Mouse (Mus musculus): ENCODE results near the gene Slc30a2. TPM values are rescaled to one million over a fixed set of nuclear protein-coding genes. Genes with fewer than 3 reads are reported as not detected.

Slc30a2 gene
- total RNA-seq, 1 experiment: 24.3 TPM

DNA sequence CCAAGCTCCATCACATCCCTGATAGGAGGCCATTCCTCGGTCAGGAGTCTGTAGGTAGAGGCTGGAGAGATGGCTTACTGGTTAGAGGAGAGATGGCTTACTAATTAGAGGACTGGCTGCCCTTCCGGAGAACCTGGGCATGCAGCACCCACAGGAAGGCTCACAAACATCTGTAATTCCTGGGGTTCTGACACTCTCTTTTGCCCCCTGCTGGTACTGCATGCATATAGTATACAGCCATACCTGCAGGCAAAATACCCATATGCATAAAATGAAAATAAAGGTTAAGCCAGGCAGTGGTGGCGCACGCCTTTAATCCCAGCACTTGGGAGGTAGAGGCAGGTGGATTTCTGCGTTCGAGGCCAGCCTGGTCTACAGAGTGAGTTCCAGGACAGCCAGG is 44.3 kb downstream of the Slc30a2 start:
- DNase-seq (ENCODE audit: low read depth, low spot score): no peak
- Histone ChIP-seq H3K4me3 (ENCODE audit: insufficient read depth in 1 of 2, low read depth in 1 of 2, low read length in 2 of 2, poor library complexity in 1 of 2, severe bottlenecking in 1 of 2) (no peak overlapping the region), H3K27ac (ENCODE audit: insufficient read depth, low read depth, low read length, poor library complexity, severe bottlenecking) (no peak overlapping the region), H3K4me1 (ENCODE audit: control insufficient read depth in 2 of 2, insufficient read depth in 2 of 2, low read length in 2 of 2, poor library complexity in 1 of 2) (peaks cover 0 to under 1% of the 10 kb centered on the region in 2 experiments; a peak in 1 of 4 replicates), H3K36me3 (ENCODE audit: control insufficient read depth, insufficient read depth, low read length, poor library complexity, severe bottlenecking) (no peaks in the 10 kb centered on the region), H3K9me3 (ENCODE audit: control insufficient read depth, insufficient read depth, low read depth, low read length) (no peaks in the 10 kb centered on the region), H3K9ac (ENCODE audit: insufficient read depth, low read depth, low read length, poor library complexity, severe bottlenecking) (no peak overlapping the region)
- TF ChIP-seq CHD2 (IDR thresholded peaks at IDR 0.05; ENCODE audit: low read depth, low read length) (no peak), MAFK (IDR thresholded peaks at IDR 0.05; ENCODE audit: insufficient read depth, low read depth, low read length) (no peak), ZC3H11A (IDR thresholded peaks at IDR 0.05; ENCODE audit: borderline replicate concordance, low read depth, low read length) (no peak), ZNF384 (IDR thresholded peaks at IDR 0.05; ENCODE audit: low read depth, low read length) (no peak), HCFC1 (IDR thresholded peaks at IDR 0.05; ENCODE audit: borderline replicate concordance, insufficient read depth, low read length) (no peak)
- in situ Hi-C loops (cut with MboI; ENCODE audit: low sequenced_read_pairs in 2 of 2, unreplicated experiment in 2 of 2): no loop called here

DNA sequence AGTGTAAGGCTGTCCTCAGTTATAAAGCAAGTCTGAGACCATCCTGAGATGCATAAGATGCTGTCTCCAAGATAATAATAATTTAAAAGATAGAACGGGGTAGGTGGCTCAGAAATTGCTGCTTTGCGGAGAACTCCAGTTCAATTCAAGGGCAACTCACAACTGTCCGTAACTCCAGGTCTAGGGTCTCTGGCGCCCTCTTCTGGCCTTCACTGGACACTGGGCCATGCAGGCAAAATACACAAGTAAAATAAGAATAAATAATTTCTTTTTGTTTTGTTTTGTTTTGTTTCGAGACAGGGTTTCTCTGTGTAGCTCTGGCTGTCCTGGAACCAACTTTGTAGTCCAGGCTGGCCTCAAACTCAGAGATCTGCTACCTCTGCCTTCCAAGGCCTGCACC is 45.4 kb downstream of the Slc30a2 start:
- TF ChIP-seq ZC3H11A (IDR thresholded peaks at IDR 0.05; ENCODE audit: borderline replicate concordance, low read depth, low read length) (peak; percentile 74; the same call in 1 of the 2 replicates), MAFK (IDR thresholded peaks at IDR 0.05; ENCODE audit: insufficient read depth, low read depth, low read length) (no peak)
- peak; percentile 85 for DNase-seq (ENCODE audit: low read depth, low spot score)
- in situ Hi-C loops (cut with MboI; ENCODE audit: low sequenced_read_pairs in 2 of 2, unreplicated experiment in 2 of 2): no loop called here

DNA sequence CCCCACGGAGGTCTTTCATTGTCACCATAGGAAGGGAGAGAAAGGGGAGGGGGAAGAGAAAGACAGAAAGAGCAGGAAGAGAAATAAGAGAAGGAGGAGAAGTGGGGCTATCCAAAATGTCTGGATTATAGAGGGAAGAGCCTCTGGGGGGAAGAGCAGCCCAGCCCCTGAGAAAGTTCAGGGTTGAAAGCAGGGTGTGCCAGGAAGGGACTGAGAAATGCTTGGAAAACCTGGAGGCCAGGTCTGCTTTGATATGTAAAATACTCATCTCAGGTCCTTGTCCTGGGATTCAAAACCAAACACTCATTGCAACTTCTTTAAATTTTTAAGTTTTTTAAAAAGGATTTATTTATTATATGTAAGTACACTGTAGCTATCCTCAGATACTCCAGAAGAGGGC is 48.7 kb downstream of the Slc30a2 start:
- H3K27ac ChIP-seq (ENCODE audit: insufficient read depth, low read depth, low read length, poor library complexity, severe bottlenecking): no peak overlapping the region
- no peak for DNase-seq (ENCODE audit: low read depth, low spot score)
- no peaks in the 10 kb centered on the region for H3K36me3 ChIP-seq (ENCODE audit: control insufficient read depth, insufficient read depth, low read length, poor library complexity, severe bottlenecking)
- H3K9me3 ChIP-seq (ENCODE audit: control insufficient read depth, insufficient read depth, low read depth, low read length): no peaks in the 10 kb centered on the region
- H3K9ac ChIP-seq (ENCODE audit: insufficient read depth, low read depth, low read length, poor library complexity, severe bottlenecking): no peak overlapping the region
- no peak overlapping the region for H3K4me3 ChIP-seq (ENCODE audit: insufficient read depth in 1 of 2, low read depth in 1 of 2, low read length in 2 of 2, poor library complexity in 1 of 2, severe bottlenecking in 1 of 2)
- TF ChIP-seq ZC3H11A (IDR thresholded peaks at IDR 0.05; ENCODE audit: borderline replicate concordance, low read depth, low read length): no peak
- TF ChIP-seq HCFC1 (IDR thresholded peaks at IDR 0.05; ENCODE audit: borderline replicate concordance, insufficient read depth, low read length): no peak
- no peak for TF ChIP-seq CHD2 (IDR thresholded peaks at IDR 0.05; ENCODE audit: low read depth, low read length)
- H3K4me1 ChIP-seq (ENCODE audit: control insufficient read depth in 2 of 2, insufficient read depth in 2 of 2, low read length in 2 of 2, poor library complexity in 1 of 2): peaks cover 0 to 7% of the 10 kb centered on the region in 2 experiments; a peak in 1 of 4 replicates
- in situ Hi-C loops (cut with MboI; ENCODE audit: low sequenced_read_pairs in 2 of 2, unreplicated experiment in 2 of 2): no loop called here

More for the DNA sequence above, 45.4 kb downstream of the Slc30a2 start:
- Histone ChIP-seq H3K4me1 (ENCODE audit: control insufficient read depth in 2 of 2, insufficient read depth in 2 of 2, low read length in 2 of 2, poor library complexity in 1 of 2) (peaks cover 0 to 4% of the 10 kb centered on the region in 2 experiments; a peak in 1 of 4 replicates), H3K4me3 (ENCODE audit: insufficient read depth in 1 of 2, low read depth in 1 of 2, low read length in 2 of 2, poor library complexity in 1 of 2, severe bottlenecking in 1 of 2) (no peak overlapping the region), H3K9ac (ENCODE audit: insufficient read depth, low read depth, low read length, poor library complexity, severe bottlenecking) (no peak overlapping the region), H3K36me3 (ENCODE audit: control insufficient read depth, insufficient read depth, low read length, poor library complexity, severe bottlenecking) (no peaks in the 10 kb centered on the region), H3K27ac (ENCODE audit: insufficient read depth, low read depth, low read length, poor library complexity, severe bottlenecking) (no peak overlapping the region), H3K9me3 (ENCODE audit: control insufficient read depth, insufficient read depth, low read depth, low read length) (no peaks in the 10 kb centered on the region)

DNA sequence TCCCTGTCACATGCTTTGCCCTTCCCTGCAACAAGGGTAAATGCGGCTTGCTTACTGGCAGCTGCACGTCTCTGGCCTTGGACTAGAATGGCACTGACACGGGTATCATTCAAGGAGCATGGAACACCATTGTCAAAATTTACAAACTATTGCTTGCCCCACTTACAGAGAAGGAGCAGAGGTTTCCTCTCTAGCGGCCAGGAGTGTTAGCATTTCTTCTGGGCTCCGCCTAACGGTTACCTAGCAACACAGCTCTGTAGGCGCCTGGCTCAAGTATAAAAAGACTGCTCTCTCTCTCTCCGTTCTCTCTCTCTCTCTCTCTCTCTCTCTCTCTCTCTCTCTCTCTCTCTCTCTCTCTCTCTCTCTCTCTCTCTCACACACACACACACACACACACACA is 49.6 kb downstream of the Slc30a2 start:
- Histone ChIP-seq H3K9me3 (ENCODE audit: control insufficient read depth, insufficient read depth, low read depth, low read length) (no peaks in the 10 kb centered on the region), H3K4me3 (ENCODE audit: insufficient read depth in 1 of 2, low read depth in 1 of 2, low read length in 2 of 2, poor library complexity in 1 of 2, severe bottlenecking in 1 of 2) (peak overlapping the region; percentile 2 to 16; a peak in 3 of 4 replicates), H3K27ac (ENCODE audit: insufficient read depth, low read depth, low read length, poor library complexity, severe bottlenecking) (peak overlapping the region; percentile 89; the same call in 1 of the 2 replicates), H3K36me3 (ENCODE audit: control insufficient read depth, insufficient read depth, low read length, poor library complexity, severe bottlenecking) (no peaks in the 10 kb centered on the region), H3K9ac (ENCODE audit: insufficient read depth, low read depth, low read length, poor library complexity, severe bottlenecking) (no peak overlapping the region), H3K4me1 (ENCODE audit: control insufficient read depth in 2 of 2, insufficient read depth in 2 of 2, low read length in 2 of 2, poor library complexity in 1 of 2) (peaks cover 0 to 7% of the 10 kb centered on the region in 2 experiments; a peak in 1 of 4 replicates)
- TF ChIP-seq HCFC1 (IDR thresholded peaks at IDR 0.05; ENCODE audit: borderline replicate concordance, insufficient read depth, low read length) (no peak), MAFK (IDR thresholded peaks at IDR 0.05; ENCODE audit: insufficient read depth, low read depth, low read length) (no peak), ZNF384 (IDR thresholded peaks at IDR 0.05; ENCODE audit: low read depth, low read length) (no peak), ZC3H11A (IDR thresholded peaks at IDR 0.05; ENCODE audit: borderline replicate concordance, low read depth, low read length) (no peak), CHD2 (IDR thresholded peaks at IDR 0.05; ENCODE audit: low read depth, low read length) (no peak)
- in situ Hi-C loops (cut with MboI; ENCODE audit: low sequenced_read_pairs in 2 of 2, unreplicated experiment in 2 of 2): no loop called here
- DNase-seq (ENCODE audit: low read depth, low spot score): peak; percentile 71

DNA sequence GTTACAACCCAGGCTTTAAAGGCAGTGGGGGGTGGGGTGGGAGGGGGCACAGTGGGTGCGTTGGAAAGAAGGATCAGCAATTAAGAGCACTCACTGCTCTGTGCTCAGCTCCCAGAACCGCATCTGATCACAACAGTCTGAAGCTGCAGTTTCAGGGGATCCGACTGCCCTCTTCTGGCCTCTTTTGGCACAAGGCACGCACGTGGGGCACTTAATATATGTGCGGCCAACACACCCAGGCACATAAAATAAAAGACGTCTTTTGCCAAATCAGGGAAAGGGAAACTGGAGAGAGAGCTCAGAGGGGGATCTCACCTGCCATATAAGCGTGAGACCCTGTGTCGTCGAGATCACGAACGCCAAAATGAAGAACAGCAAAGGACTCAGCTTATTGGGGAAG is 50.0 kb downstream of the Slc30a2 start:
- H3K4me3 ChIP-seq (ENCODE audit: insufficient read depth in 1 of 2, low read depth in 1 of 2, low read length in 2 of 2, poor library complexity in 1 of 2, severe bottlenecking in 1 of 2): no peak overlapping the region
- H3K27ac ChIP-seq (ENCODE audit: insufficient read depth, low read depth, low read length, poor library complexity, severe bottlenecking): peak overlapping the region; percentile 51; the same call in 1 of the 2 replicates

More for the DNA sequence above, 50.0 kb downstream of the Slc30a2 start:
- in situ Hi-C loops (cut with MboI; ENCODE audit: low sequenced_read_pairs in 2 of 2, unreplicated experiment in 2 of 2): no loop called here
- Histone ChIP-seq H3K9me3 (ENCODE audit: control insufficient read depth, insufficient read depth, low read depth, low read length) (no peaks in the 10 kb centered on the region), H3K4me1 (ENCODE audit: control insufficient read depth in 2 of 2, insufficient read depth in 2 of 2, low read length in 2 of 2, poor library complexity in 1 of 2) (peaks cover 0 to 7% of the 10 kb centered on the region in 2 experiments; a peak in 1 of 4 replicates), H3K36me3 (ENCODE audit: control insufficient read depth, insufficient read depth, low read length, poor library complexity, severe bottlenecking) (no peaks in the 10 kb centered on the region), H3K9ac (ENCODE audit: insufficient read depth, low read depth, low read length, poor library complexity, severe bottlenecking) (peak overlapping the region; percentile 48; the same call in 1 of the 2 replicates)
- no peak for TF ChIP-seq CHD2 (IDR thresholded peaks at IDR 0.05; ENCODE audit: low read depth, low read length)
- no peak for TF ChIP-seq MAFK (IDR thresholded peaks at IDR 0.05; ENCODE audit: insufficient read depth, low read depth, low read length)
- no peak for TF ChIP-seq HCFC1 (IDR thresholded peaks at IDR 0.05; ENCODE audit: borderline replicate concordance, insufficient read depth, low read length)
- TF ChIP-seq ZNF384 (IDR thresholded peaks at IDR 0.05; ENCODE audit: low read depth, low read length): no peak
- TF ChIP-seq ZC3H11A (IDR thresholded peaks at IDR 0.05; ENCODE audit: borderline replicate concordance, low read depth, low read length): no peak
- peak; percentile 62 for DNase-seq (ENCODE audit: low read depth, low spot score)

Measured in ES-E14 (cell line).